Mouse (Mus musculus) heart, embryonic 13.5 days (tissue): ENCODE results near the gene Mkln1. TPM values are rescaled to one million over a fixed set of nuclear protein-coding genes. Genes with fewer than 3 reads are reported as not detected.

Experiments used
- ATAC-seq: fragments of 200-750 bp; cut with Nextera tagmentation; 2 replicates; pipeline ENCODE4 v1.8.0; 2017; ENCODE audit warnings: moderate TSS enrichment; ENCODE audit not compliant: insufficient number of reproducible peaks, low FRiP score, low TSS enrichment; ENCODE audit errors: extremely low read depth
- H3K27ac ChIP-seq: fragments of 300-500 bp; sonication (generic); replicated peaks from 2 replicates; pipeline ENCODE4 v1.5.1; 2015; ENCODE audit warnings: moderate library complexity, mild to moderate bottlenecking, inconsistent platforms
- H3K27me3 ChIP-seq: fragments of 300-500 bp; sonication (generic); replicated peaks from 2 replicates; pipeline ENCODE4 v1.6.1; 2015; ENCODE audit warnings: mild to moderate bottlenecking, inconsistent platforms
- H3K36me3 ChIP-seq: fragments of 300-500 bp; sonication (generic); 2 replicates; pipeline ENCODE4 v1.6.1; 2015; ENCODE audit warnings: mild to moderate bottlenecking, inconsistent platforms
- H3K4me1 ChIP-seq: fragments of 300-500 bp; sonication (generic); 2 replicates; pipeline ENCODE4 v1.6.1; 2015; ENCODE audit warnings: inconsistent platforms
- H3K4me2 ChIP-seq: fragments of 300-500 bp; sonication (generic); 2 replicates; pipeline ENCODE4 v1.6.1; 2015; ENCODE audit warnings: inconsistent platforms, mild to moderate bottlenecking, moderate library complexity
- H3K4me3 ChIP-seq: fragments of 300-500 bp; sonication (generic); 2 replicates; pipeline ENCODE4 v1.5.1; 2015; ENCODE audit warnings: moderate library complexity, mild to moderate bottlenecking, inconsistent platforms
- H3K9ac ChIP-seq: fragments of 300-500 bp; sonication (generic); 2 replicates; pipeline ENCODE4 v1.6.1; 2015; ENCODE audit warnings: inconsistent platforms, mild to moderate bottlenecking, moderate library complexity
- H3K9me3 ChIP-seq: fragments of 300-500 bp; sonication (generic); 2 replicates; pipeline ENCODE4 v1.6.1; 2016; ENCODE audit warnings: inconsistent platforms
- WGBS: fragments of 180-500 bp; shearing (Covaris S2); methylation state at CpG from one replicate; pipeline ENCODE4 v1.1.7; 2015; ENCODE audit warnings: mixed read lengths; 5-methylcytosine and 5-hydroxymethylcytosine counted together
- polyA plus RNA-seq: library from polyadenylated mRNA; unstranded; fragments of >200 nt; fragmentation: Nextera tagmentation; extraction: Ambion mirVana; gene quantifications from 2 replicates; pipeline ENCODE4 v1.2.1, GENCODE M21; 2015

Mkln1 gene
- polyA plus RNA-seq: 172 and 188 TPM in 2 replicates

DNA sequence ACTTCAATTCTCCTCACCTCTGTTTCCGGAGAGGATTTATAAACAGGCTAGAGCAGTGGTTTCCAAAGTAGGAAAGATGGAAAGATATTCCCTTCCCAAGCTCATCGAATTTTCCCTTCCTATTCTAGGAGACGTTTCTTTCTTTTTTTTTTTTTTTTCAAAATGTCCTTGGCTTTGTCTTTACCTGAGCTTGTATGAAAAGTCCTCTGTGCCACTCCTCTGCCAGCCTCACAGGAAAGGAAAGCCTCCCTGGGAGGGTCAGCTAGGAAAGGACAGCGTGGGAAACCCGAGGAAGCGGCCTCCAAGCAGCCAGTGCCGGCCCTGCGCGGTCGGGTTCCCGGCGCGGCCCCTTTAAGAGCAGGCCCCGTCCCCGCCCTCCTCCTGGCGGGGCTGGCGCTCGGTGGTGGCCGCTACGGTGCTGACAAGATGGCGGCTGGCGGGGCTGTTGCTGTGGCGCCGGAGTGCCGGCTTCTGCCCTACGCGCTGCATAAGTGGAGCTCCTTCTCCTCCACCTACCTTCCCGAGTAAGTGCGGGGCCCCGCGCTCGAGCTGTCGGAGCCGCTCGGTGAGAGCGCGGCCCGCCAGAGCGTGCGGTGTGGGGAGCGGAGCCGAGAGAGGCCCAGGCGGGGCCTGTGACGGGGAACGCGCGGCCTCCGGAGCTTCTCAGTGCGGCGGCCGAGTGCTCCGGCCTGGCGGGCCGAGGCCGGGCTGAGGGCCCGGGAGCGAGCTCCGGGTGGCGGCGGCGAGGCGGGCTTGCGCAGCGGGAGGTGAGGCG, at the start of gene Mkln1:
TSS of gene Mkln1 (plus strand) at position 305 of the 775 bp plus-strand sequence.
- WGBS: under 1% methylated on average over 51 of the region's 65 CpGs
- Histone ChIP-seq H3K4me2 (peak within 1 kb of the TSS; percentile 95), H3K4me1 (peaks cover 38% of the 10 kb centered on the region), H3K4me3 (peak within 1 kb of the TSS; percentile 97), H3K27ac (peak within 1 kb of the TSS; percentile 95), H3K36me3 (no peaks in the 10 kb centered on the region), H3K9ac (peak within 1 kb of the TSS; percentile 99), H3K9me3 (no peaks in the 10 kb centered on the region), H3K27me3 (no peaks in the 10 kb centered on the region)
- ATAC-seq: peak; percentile 93

DNA sequence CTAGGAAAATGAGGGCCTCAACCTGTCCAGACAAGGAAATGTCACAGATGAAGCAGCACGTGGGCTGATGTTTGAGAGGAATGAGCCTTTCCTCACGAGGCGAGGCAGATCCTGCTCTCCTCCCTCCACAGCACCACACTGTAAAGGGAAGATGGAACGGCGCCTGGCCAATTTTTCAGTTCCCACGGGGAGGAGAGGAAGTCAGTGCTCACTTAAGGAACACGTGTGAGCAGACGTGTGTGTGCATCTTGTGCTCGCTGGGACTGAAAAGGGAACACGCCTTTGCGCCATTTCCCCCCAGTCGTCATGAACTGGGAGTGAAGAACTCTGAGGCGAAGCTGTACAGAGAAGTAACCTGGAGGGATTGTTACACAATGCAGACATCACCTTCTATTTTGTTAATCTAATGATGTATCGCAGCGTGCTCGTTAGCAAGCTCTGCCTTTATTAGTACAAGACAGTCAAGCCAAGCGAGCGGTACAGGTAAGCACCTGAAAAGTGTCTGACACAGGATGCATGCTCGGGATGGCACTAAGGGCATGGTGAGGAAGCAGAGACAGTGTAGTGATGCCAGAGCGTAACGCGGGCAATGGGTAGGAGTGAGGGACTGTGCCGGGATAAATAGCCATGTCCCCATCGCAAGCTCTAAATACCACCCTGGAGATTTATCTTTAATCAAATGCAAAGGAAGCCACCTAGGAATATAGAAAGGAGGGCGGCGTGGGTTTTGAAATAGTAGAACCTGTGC, 41.9 kb upstream of the Mkln1 start:
- no peaks in the 10 kb centered on the region for H3K36me3 ChIP-seq
- 83% methylated on average over 26 of the region's 26 CpGs for WGBS
- H3K4me2 ChIP-seq: no peak overlapping the region
- no peaks in the 10 kb centered on the region for H3K27me3 ChIP-seq
- no peak overlapping the region for H3K27ac ChIP-seq
- no peak overlapping the region for H3K4me3 ChIP-seq
- ATAC-seq: no peak
- H3K9me3 ChIP-seq: no peaks in the 10 kb centered on the region
- H3K9ac ChIP-seq: no peak overlapping the region
- H3K4me1 ChIP-seq: no peaks in the 10 kb centered on the region

DNA sequence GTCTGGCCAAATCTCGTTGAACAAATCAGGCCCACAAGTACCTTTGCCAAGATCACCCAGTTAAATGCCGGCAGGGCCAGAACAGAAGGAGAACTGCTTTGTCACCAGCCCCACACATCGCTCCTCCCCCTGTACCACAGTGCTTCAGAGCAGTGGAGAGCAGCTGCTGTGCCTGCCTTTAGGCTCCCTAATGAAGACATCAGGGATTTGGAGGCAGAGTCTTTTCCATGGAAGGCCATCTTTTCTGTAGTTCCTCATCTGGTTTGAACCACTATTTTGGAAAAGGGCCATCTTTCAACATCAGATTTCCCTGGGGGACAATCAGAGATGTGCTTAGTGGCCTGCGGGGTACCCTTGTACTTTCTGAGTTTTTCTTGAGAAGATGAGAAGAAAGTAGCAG, 41.2 kb upstream of the Mkln1 start:
- WGBS: 71% methylated on average over 4 of the region's 4 CpGs
- Histone ChIP-seq H3K4me1 (peaks cover under 1% of the 10 kb centered on the region; the same call in 1 of the 2 replicates), H3K9ac (no peak overlapping the region), H3K27ac (no peak overlapping the region), H3K27me3 (no peaks in the 10 kb centered on the region), H3K36me3 (no peaks in the 10 kb centered on the region), H3K4me3 (no peak overlapping the region), H3K4me2 (no peak overlapping the region), H3K9me3 (no peaks in the 10 kb centered on the region)
- ATAC-seq: no peak

GRCm38 (mm10) chr6:31362617-31363016, 35.9 kb upstream of the Mkln1 start:
- no peaks in the 10 kb centered on the region for H3K9me3 ChIP-seq
- H3K27me3 ChIP-seq: no peaks in the 10 kb centered on the region
- H3K4me2 ChIP-seq: no peak overlapping the region
- H3K27ac ChIP-seq: no peak overlapping the region
- peaks cover 7% of the 10 kb centered on the region; the same call in 1 of the 2 replicates for H3K4me1 ChIP-seq
- no peaks in the 10 kb centered on the region for H3K36me3 ChIP-seq
- 39% methylated on average over 11 of the region's 11 CpGs for WGBS
- H3K9ac ChIP-seq: no peak overlapping the region
- ATAC-seq: no peak
- H3K4me3 ChIP-seq: no peak overlapping the region

GRCm38 (mm10) chr6:31364399-31364798, 34.1 kb upstream of the Mkln1 start:
- WGBS: 69% methylated on average over 3 of the region's 3 CpGs
- peaks cover 7% of the 10 kb centered on the region; the same call in 1 of the 2 replicates for H3K4me1 ChIP-seq
- no peaks in the 10 kb centered on the region for H3K27me3 ChIP-seq
- ATAC-seq: no peak
- no peak overlapping the region for H3K9ac ChIP-seq
- no peak overlapping the region for H3K4me3 ChIP-seq
- no peaks in the 10 kb centered on the region for H3K9me3 ChIP-seq
- H3K27ac ChIP-seq: no peak overlapping the region
- H3K36me3 ChIP-seq: no peaks in the 10 kb centered on the region
- H3K4me2 ChIP-seq: no peak overlapping the region

DNA sequence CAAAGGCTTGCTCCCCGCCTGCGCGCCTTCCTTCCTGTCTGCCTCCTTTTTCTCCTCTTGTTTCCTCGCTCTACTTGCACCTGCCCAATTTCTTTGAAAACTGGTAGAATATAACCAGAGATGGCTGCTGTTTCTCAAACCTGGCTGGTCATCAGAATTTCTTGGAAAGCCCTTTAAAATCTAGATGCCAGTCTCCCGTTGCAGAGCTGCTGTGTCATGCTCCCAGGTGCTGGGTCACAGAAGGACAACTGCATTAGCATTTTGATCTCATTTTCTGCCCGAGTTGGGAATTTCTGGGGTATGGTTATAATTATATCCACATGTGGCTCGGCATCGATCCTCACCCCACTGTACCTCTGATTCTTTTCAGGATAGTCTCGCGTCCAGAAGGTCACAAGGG, 30.6 kb upstream of the Mkln1 start:
- no peak for ATAC-seq
- no peak overlapping the region for H3K4me2 ChIP-seq
- no peaks in the 10 kb centered on the region for H3K27me3 ChIP-seq
- no peaks in the 10 kb centered on the region for H3K9me3 ChIP-seq
- no peak overlapping the region for H3K9ac ChIP-seq
- no peak overlapping the region for H3K27ac ChIP-seq
- H3K36me3 ChIP-seq: no peaks in the 10 kb centered on the region
- H3K4me3 ChIP-seq: no peak overlapping the region
- H3K4me1 ChIP-seq: peaks cover 26% of the 10 kb centered on the region
- 72% methylated on average over 10 of the region's 10 CpGs for WGBS

DNA sequence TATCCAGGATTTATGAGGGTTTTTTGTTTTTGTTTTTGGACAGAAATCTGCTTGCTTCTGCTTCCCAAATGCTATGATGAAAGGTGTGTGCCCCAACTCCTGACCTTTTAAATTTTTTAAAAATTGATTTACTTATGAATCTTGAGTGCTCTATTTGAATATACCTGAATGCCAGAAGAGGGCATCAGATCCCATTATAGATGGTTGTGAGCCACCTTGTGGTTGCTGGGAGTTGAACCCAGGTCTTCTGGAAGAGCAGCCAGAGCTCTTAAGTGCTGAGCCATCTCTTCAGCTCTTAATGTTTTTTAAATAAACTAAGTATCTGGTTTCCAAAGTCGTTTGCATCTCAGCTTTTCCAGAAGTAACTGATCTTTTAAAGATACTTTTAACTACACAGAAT, 30.0 kb upstream of the Mkln1 start:
- H3K36me3 ChIP-seq: no peaks in the 10 kb centered on the region
- no peaks in the 10 kb centered on the region for H3K9me3 ChIP-seq
- H3K4me1 ChIP-seq: peaks cover 29% of the 10 kb centered on the region
- H3K27ac ChIP-seq: no peak overlapping the region
- no peak overlapping the region for H3K4me3 ChIP-seq
- 41% methylated on average over 1 of the region's 1 CpGs for WGBS
- H3K27me3 ChIP-seq: no peaks in the 10 kb centered on the region
- H3K9ac ChIP-seq: no peak overlapping the region
- ATAC-seq: no peak
- H3K4me2 ChIP-seq: no peak overlapping the region

DNA sequence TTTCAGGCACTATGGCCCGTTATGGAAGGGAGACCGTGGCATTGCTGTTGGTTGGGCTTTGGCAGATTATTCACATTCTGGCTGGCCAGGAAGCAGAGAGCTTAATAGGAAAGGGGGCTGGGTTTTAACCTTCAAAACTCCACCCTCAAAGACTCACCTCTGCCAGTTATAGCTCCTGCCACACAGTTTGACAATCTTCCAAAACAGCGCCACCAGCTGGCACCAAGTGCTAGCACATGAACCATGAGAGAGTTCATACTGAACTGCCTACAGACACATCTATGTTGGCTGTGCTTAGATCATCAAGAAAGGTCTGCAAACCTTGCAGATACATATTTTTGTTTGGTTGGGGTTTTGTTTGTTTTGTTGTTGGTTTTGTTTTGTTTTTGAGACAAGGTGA, 28.7 kb upstream of the Mkln1 start:
- Histone ChIP-seq H3K4me1 (peaks cover 29% of the 10 kb centered on the region), H3K4me2 (no peak overlapping the region), H3K9me3 (no peaks in the 10 kb centered on the region), H3K27ac (no peak overlapping the region), H3K9ac (no peak overlapping the region), H3K36me3 (no peaks in the 10 kb centered on the region), H3K27me3 (no peaks in the 10 kb centered on the region), H3K4me3 (no peak overlapping the region)
- 64% methylated on average over 3 of the region's 3 CpGs for WGBS
- no peak for ATAC-seq

DNA sequence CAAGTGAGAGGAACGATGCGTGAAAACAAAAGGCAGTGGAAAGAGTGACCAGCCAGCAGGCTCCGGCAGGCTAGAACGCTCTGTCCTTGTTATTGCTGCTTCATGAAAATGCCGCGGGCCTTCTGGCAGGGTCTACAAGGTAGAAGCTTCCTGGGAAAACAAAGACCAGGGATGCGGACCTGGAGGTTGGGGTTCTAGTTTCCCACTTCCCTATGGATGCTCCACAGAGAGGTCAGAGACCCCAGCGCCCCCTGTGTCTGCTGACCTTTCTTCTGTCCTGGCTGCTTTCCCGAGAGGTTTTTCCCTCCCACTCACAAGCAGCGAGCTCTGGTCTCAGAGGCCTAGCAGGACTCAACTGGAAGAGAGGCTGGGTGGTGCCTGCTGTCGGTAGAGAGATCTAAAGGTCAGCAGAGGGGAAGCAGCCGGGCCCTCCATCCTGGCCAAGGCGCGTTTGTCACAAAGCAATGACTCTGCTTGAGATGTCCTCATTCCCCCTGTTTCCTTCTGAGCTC, 27.9 kb upstream of the Mkln1 start:
- Histone ChIP-seq H3K4me2 (no peak overlapping the region), H3K36me3 (no peaks in the 10 kb centered on the region), H3K27ac (peak overlapping the region; percentile 45), H3K9ac (no peak overlapping the region), H3K27me3 (no peaks in the 10 kb centered on the region), H3K4me3 (no peak overlapping the region), H3K4me1 (peaks cover 29% of the 10 kb centered on the region), H3K9me3 (no peaks in the 10 kb centered on the region)
- WGBS: 46% methylated on average over 14 of the region's 14 CpGs
- ATAC-seq: no peak

- H3K4me1 ChIP-seq: peaks cover 29% of the 10 kb centered on the region
- 53% methylated on average over 3 of the region's 3 CpGs for WGBS
- H3K4me2 ChIP-seq: no peak overlapping the region
- H3K4me3 ChIP-seq: no peak overlapping the region
- H3K27ac ChIP-seq: peak overlapping the region; percentile 45; the same call in 1 of the 2 replicates
- ATAC-seq: no peak
- H3K9me3 ChIP-seq: no peaks in the 10 kb centered on the region
- H3K9ac ChIP-seq: no peak overlapping the region
- H3K36me3 ChIP-seq: no peaks in the 10 kb centered on the region
- H3K27me3 ChIP-seq: no peaks in the 10 kb centered on the region
These were observed 27.4 kb upstream of the Mkln1 start for GRCm38 (mm10) chr6:31371140-31371539.

- no peak for ATAC-seq
- no peak overlapping the region for H3K27ac ChIP-seq
- peaks cover 29% of the 10 kb centered on the region for H3K4me1 ChIP-seq
- no peaks in the 10 kb centered on the region for H3K9me3 ChIP-seq
- H3K4me3 ChIP-seq: no peak overlapping the region
- WGBS: 16% methylated on average over 3 of the region's 3 CpGs
- no peak overlapping the region for H3K4me2 ChIP-seq
- no peaks in the 10 kb centered on the region for H3K36me3 ChIP-seq
- H3K27me3 ChIP-seq: no peaks in the 10 kb centered on the region
- no peak overlapping the region for H3K9ac ChIP-seq
These were observed 25.9 kb upstream of the Mkln1 start for GRCm38 (mm10) chr6:31372620-31373019.
